Mouse (Mus musculus) stomach, postnatal 0 days (tissue): Measurements from ENCODE around the gene Parva.

Experiments used
- CTCF ChIP-seq: IDR thresholded peaks from 2 replicates; pipeline ENCODE4 v1.5.1; 2016; ENCODE audit warnings: antibody characterized with exemption, low read depth, mild to moderate bottlenecking, moderate library complexity
- EP300 ChIP-seq: optimal IDR thresholded peaks from 2 replicates; pipeline ENCODE3; 2016; ENCODE audit warnings: antibody characterized with exemption

DNA sequence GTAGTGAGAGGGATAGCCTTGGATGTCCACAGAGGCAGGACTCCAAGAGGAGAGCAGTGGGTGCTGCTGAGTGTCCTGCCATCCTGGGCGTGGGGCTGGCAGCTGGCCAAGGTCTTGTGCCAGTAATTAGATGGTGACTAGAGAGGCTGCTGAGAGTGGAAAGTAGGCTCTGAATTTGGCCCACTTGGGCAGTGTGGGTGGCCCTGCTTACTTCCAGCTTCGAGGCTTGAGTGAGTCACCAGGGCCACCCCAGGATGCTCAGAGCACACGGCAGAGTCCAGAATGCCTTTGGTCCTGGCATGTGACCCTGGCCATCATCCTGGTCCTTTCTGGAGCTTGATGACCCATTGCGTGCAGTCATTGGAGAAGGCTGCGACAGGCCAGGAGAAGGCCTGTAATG is 31.1 kb downstream of the Parva start:
- TF ChIP-seq CTCF, result no peak
- TF ChIP-seq EP300, result no peak
